ENCODE assay signal across 16 mouse cellular contexts in the genomic region with DNA sequence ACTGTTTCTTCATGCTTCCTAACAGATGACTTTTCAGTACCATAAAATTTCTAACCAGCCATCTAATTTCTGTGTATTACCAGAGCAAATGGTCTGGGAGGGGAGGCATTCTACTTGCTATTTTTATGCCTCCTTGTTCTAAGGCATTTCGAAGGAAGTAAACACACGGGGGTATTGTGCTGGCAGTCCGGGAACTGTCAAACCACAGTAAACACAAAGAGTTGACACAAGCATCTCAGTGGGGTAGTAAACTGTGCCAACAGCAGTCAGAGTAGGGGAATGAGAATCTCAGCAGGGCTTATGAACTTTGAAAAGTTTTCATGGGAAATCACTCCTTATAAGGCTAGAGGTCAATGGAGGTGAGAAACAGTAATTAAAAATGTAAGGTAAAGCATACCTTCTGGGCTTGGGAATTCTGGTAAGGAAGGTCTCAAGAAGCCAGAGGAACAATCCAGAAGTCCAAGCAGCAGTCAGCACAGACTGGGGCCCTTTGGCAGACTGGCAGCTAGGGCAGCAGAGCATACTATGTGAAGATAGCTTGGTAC. TPM values are rescaled to one million over a fixed set of nuclear protein-coding genes. Genes with fewer than 3 reads are reported as not detected.
A peak's percentile ranks its signal among the peaks of the same experiment; 100 is the strongest.
DNase-seq lines count a peak whose midpoint lies in the region; ATAC-seq and TF ChIP-seq lines count a peak whose summit lies in the region.
"Had no signal": no experiment of that assay in that cellular context is flagged by ENCODE, and none has a peak within 500 bp of the region (broad histone marks: within the 10 kb centered on the region; RNA-seq: fewer than 3 reads in every experiment).

No protein-coding gene starts in this region.

- WGBS in heart, postnatal 0 days, result 26% methylated on average over 3 of the region's 3 CpGs
- 63% methylated on average over 3 of the region's 3 CpGs for WGBS in heart, embryonic 11.5 days (ENCODE audit: insufficient replicate concordance)
- WGBS in stomach, postnatal 0 days, result 20% methylated on average over 3 of the region's 3 CpGs

- peak overlapping the region; percentile 39 for H3K27ac ChIP-seq in heart, postnatal 0 days (ENCODE audit: low read depth)
- no peak overlapping the region for H3K27ac ChIP-seq in heart, embryonic 11.5 days (ENCODE audit: low read depth, low read length)
- H3K27ac ChIP-seq in stomach, postnatal 0 days (replicated peaks), result peak overlapping the region; percentile 36
- H3K27ac ChIP-seq: hindbrain, embryonic 14.5 days; stomach, embryonic 15.5 days had no signal

- no peak for TF ChIP-seq CTCF in heart, postnatal 0 days (IDR thresholded peaks at IDR 0.05; ENCODE audit: low read depth)
- TF ChIP-seq CTCF in stomach, postnatal 0 days (IDR thresholded peaks at IDR 0.05; ENCODE audit: low read depth), result no peak

- H3K9me3 ChIP-seq in heart, postnatal 0 days (replicated peaks; ENCODE audit: control insufficient read depth, low read length), result no peaks in the 10 kb centered on the region
- H3K9me3 ChIP-seq in heart, embryonic 11.5 days (replicated peaks; ENCODE audit: control insufficient read depth, low read length), result no peaks in the 10 kb centered on the region
- no peaks in the 10 kb centered on the region for H3K9me3 ChIP-seq in stomach, postnatal 0 days (ENCODE audit: control insufficient read depth, low read length)
- H3K9me3 ChIP-seq: stomach, embryonic 15.5 days had no signal

- no peak for DNase-seq in heart, postnatal 0 days (ENCODE audit: low spot score)
- peak; percentile 5 for DNase-seq in retina, postnatal 1 day
- no peak for DNase-seq in retina, embryonic 14.5 days (ENCODE audit: low spot score)
- DNase-seq in kidney, postnatal 14 days, result peak; percentile 28
- DNase-seq in stomach, postnatal 0 days (ENCODE audit: low spot score), result no peak
- DNase-seq in cerebellum, adult 18-20 months, result no peak
- DNase-seq in urinary bladder, postnatal 25 days (ENCODE audit: low spot score), result no peak
- DNase-seq: adrenal gland, postnatal 14 days; cerebellum, adult 8-10 months; liver; midbrain, embryonic 14.5 days; right cerebral cortex, postnatal 14 days had no signal

- no peak for TF ChIP-seq EP300 in heart, postnatal 0 days (IDR thresholded peaks at IDR 0.05; ENCODE audit: low read depth)
- TF ChIP-seq EP300 in stomach, postnatal 0 days (optimal IDR thresholded peaks at IDR 0.05), result no peak

- no peak overlapping the region for H3K4me3 ChIP-seq in heart, postnatal 0 days (ENCODE audit: low read depth, low read length)
- no peak overlapping the region for H3K4me3 ChIP-seq in heart, embryonic 11.5 days (ENCODE audit: low read depth, low read length)
- no peak overlapping the region for H3K4me3 ChIP-seq in stomach, postnatal 0 days (ENCODE audit: low read depth, low read length)
- H3K4me3 ChIP-seq: stomach, embryonic 15.5 days had no signal

- H3K27me3 ChIP-seq in heart, postnatal 0 days (ENCODE audit: control insufficient read depth, insufficient read depth, low read length), result no peaks in the 10 kb centered on the region
- no peaks in the 10 kb centered on the region for H3K27me3 ChIP-seq in heart, embryonic 11.5 days (ENCODE audit: control insufficient read depth, insufficient read depth, low read length)
- no peaks in the 10 kb centered on the region for H3K27me3 ChIP-seq in stomach, postnatal 0 days (ENCODE audit: control insufficient read depth, insufficient read depth, low read length)
- H3K27me3 ChIP-seq: stomach, embryonic 15.5 days had no signal

- no peaks in the 10 kb centered on the region for H3K36me3 ChIP-seq in heart, postnatal 0 days (replicated peaks; ENCODE audit: control insufficient read depth, insufficient read depth, low read length)
- H3K36me3 ChIP-seq in heart, embryonic 11.5 days (ENCODE audit: control insufficient read depth, insufficient read depth, low read length), result no peaks in the 10 kb centered on the region
- no peaks in the 10 kb centered on the region for H3K36me3 ChIP-seq in stomach, postnatal 0 days (ENCODE audit: control insufficient read depth, insufficient read depth, low read length)
- H3K36me3 ChIP-seq: stomach, embryonic 15.5 days had no signal

- ATAC-seq in heart, postnatal 0 days (ENCODE audit: insufficient read depth, low read depth), result no peak
- ATAC-seq in heart, embryonic 11.5 days (replicated peaks; ENCODE audit: insufficient number of reproducible peaks, low FRiP score, low TSS enrichment), result no peak
- no peak for ATAC-seq in stomach, postnatal 0 days (ENCODE audit: low FRiP score, low TSS enrichment)
- ATAC-seq: forebrain, embryonic 16.5 days had no signal

- H3K9ac ChIP-seq in heart, postnatal 0 days (replicated peaks; ENCODE audit: low read depth, low read length), result no peak overlapping the region
- H3K9ac ChIP-seq in heart, embryonic 11.5 days (ENCODE audit: low read depth, low read length), result no peak overlapping the region
- H3K9ac ChIP-seq in stomach, postnatal 0 days (ENCODE audit: low read length), result no peak overlapping the region
- H3K9ac ChIP-seq: hindbrain, embryonic 14.5 days; stomach, embryonic 15.5 days had no signal

- peaks cover 17% of the 10 kb centered on the region for H3K4me1 ChIP-seq in heart, postnatal 0 days (ENCODE audit: control insufficient read depth, insufficient read depth)
- H3K4me1 ChIP-seq in heart, embryonic 11.5 days (ENCODE audit: control insufficient read depth, insufficient read depth, low read length), result no peaks in the 10 kb centered on the region
- 0 out of 2 replicates have a peak, but pooled peaks cover 4% of the 10 kb centered on the region for H3K4me1 ChIP-seq in stomach, postnatal 0 days (replicated peaks; ENCODE audit: control insufficient read depth, insufficient read depth)

- no peak overlapping the region for H3K4me2 ChIP-seq in heart, postnatal 0 days (ENCODE audit: low read depth, low read length)
- no peak overlapping the region for H3K4me2 ChIP-seq in heart, embryonic 11.5 days
- no peak overlapping the region for H3K4me2 ChIP-seq in stomach, postnatal 0 days (replicated peaks; ENCODE audit: low read depth)
- H3K4me2 ChIP-seq: hindbrain, embryonic 14.5 days; stomach, embryonic 15.5 days had no signal

RNA-seq across cellular contexts. Expression of gene Aftph, which starts 7.8 kb away (rescaled TPM):
- 17.0 and 21.7 TPM in 2 replicates for total RNA-seq in heart, postnatal 0 days (2014; rRNA removed; ENCODE audit: low replicate concordance)
- 7.5 and 7.8 TPM in 2 replicates for polyA plus RNA-seq in heart, postnatal 0 days (2015; fragmentation: Nextera tagmentation; extraction: Ambion mirVana)
- polyA plus RNA-seq in heart, embryonic 11.5 days (2014; fragmentation: Nextera tagmentation; extraction: Ambion mirVana), result 12.1 and 15.7 TPM in 2 replicates
- 14.8 and 15.3 TPM in 2 replicates for polyA plus RNA-seq in stomach, postnatal 0 days (2015; fragmentation: Nextera tagmentation; extraction: Ambion mirVana)

Comparison
In these comparisons a context has a peak if more than half of its experiments do, and no peak if none do; other contexts are left out.
1. DNase-seq: peak in retina, postnatal 1 day (single experiment) and kidney, postnatal 14 days (single experiment); none in heart, postnatal 0 days (single experiment), retina, embryonic 14.5 days (single experiment), stomach, postnatal 0 days (single experiment), cerebellum, adult 18-20 months (0 of 2) and urinary bladder, postnatal 25 days (single experiment).